Comparison of ENCODE assay signal across 23 mouse cellular contexts in genomic region chr9:77430413-77431087, GRCm38 (mm10).
DNase-seq lines count a peak whose midpoint lies in the region; ATAC-seq lines count a peak whose summit lies in the region.
"Had no signal": no experiment of that assay in that cellular context is flagged by ENCODE, and none has a peak within 500 bp of the region (broad histone marks: within the 10 kb centered on the region; RNA-seq: fewer than 3 reads in every experiment).

No protein-coding gene starts in this region.

- no peak for ATAC-seq in embryonic facial prominence, embryonic 14.5 days (ENCODE audit: low read depth)
- no peak for ATAC-seq in heart, embryonic 12.5 days (ENCODE audit: insufficient number of reproducible peaks, low FRiP score)
- ATAC-seq in inflammation-experienced regulatory T-cells, adult 6 months, result peak; percentile 43
- ATAC-seq: intestine, embryonic 15.5 days; Patski had no signal

- WGBS in embryonic facial prominence, embryonic 14.5 days, result 75% methylated on average over 9 of the region's 9 CpGs
- WGBS in embryonic facial prominence, embryonic 10.5 days, result 82% methylated on average over 9 of the region's 9 CpGs
- 66% methylated on average over 9 of the region's 9 CpGs for WGBS in heart, embryonic 12.5 days

- peaks cover 29% of the 10 kb centered on the region for H3K36me3 ChIP-seq in embryonic facial prominence, embryonic 14.5 days (ENCODE audit: control insufficient read depth, insufficient read depth, low read length)
- peaks cover 24% of the 10 kb centered on the region for H3K36me3 ChIP-seq in embryonic facial prominence, embryonic 10.5 days (replicated peaks)
- H3K36me3 ChIP-seq in heart, embryonic 12.5 days, result peaks cover 16% of the 10 kb centered on the region
- H3K36me3 ChIP-seq: G1E; intestine, embryonic 15.5 days; neural tube, embryonic 12.5 days had no signal

- peaks cover 37% of the 10 kb centered on the region for H3K4me1 ChIP-seq in embryonic facial prominence, embryonic 14.5 days (ENCODE audit: control insufficient read depth, insufficient read depth, low read length)
- H3K4me1 ChIP-seq in embryonic facial prominence, embryonic 10.5 days, result peaks cover 49% of the 10 kb centered on the region
- peaks cover 49% of the 10 kb centered on the region for H3K4me1 ChIP-seq in heart, embryonic 12.5 days (replicated peaks)

- intact Hi-C loops in heart, postnatal 36 days (cut with DNase I), result no loop called here
- intact Hi-C loops in left cerebral cortex, postnatal 4 days (cut with DNase I), result no loop called here

- no peak overlapping the region for H3K4me3 ChIP-seq in embryonic facial prominence, embryonic 14.5 days (ENCODE audit: low read depth, low read length)
- no peak overlapping the region for H3K4me3 ChIP-seq in embryonic facial prominence, embryonic 10.5 days
- H3K4me3 ChIP-seq in heart, embryonic 12.5 days, result no peak overlapping the region
- H3K4me3 ChIP-seq: intestine, embryonic 15.5 days; liver, embryonic 13.5 days; neural tube, embryonic 12.5 days; stomach, embryonic 15.5 days had no signal

- H3K4me2 ChIP-seq in embryonic facial prominence, embryonic 14.5 days (ENCODE audit: low read depth, low read length), result no peak overlapping the region
- H3K4me2 ChIP-seq in heart, embryonic 12.5 days, result no peak overlapping the region
- H3K4me2 ChIP-seq: intestine, embryonic 15.5 days; liver, embryonic 13.5 days; midbrain, embryonic 11.5 days; neural tube, embryonic 12.5 days; stomach, embryonic 15.5 days had no signal

- peaks cover 3% of the 10 kb centered on the region; the same call in 1 of the 2 replicates for H3K27me3 ChIP-seq in embryonic facial prominence, embryonic 14.5 days (replicated peaks; ENCODE audit: control insufficient read depth, insufficient read depth, low read length)
- no peaks in the 10 kb centered on the region for H3K27me3 ChIP-seq in embryonic facial prominence, embryonic 10.5 days (replicated peaks; ENCODE audit: low read depth, poor library complexity, severe bottlenecking)
- H3K27me3 ChIP-seq in heart, embryonic 12.5 days (replicated peaks), result no peaks in the 10 kb centered on the region
- H3K27me3 ChIP-seq: intestine, embryonic 15.5 days; liver, embryonic 13.5 days; neural tube, embryonic 12.5 days; Patski; stomach, embryonic 15.5 days had no signal

- DNase-seq in embryonic facial prominence, embryonic 14.5 days (ENCODE audit: low spot score), result no peak
- no peak for DNase-seq in embryonic facial prominence, embryonic 10.5 days (ENCODE audit: low spot score)
- no peak for DNase-seq in heart, postnatal 36 days
- peak; percentile 18 for DNase-seq in left cerebral cortex, postnatal 4 days
- no peak for DNase-seq in left cerebral cortex, adult 11 months (ENCODE audit: low spot score)
- DNase-seq in spleen, adult 12 weeks (ENCODE audit: low spot score), result no peak
- DNase-seq: cerebellum, adult 11 months; cerebellum, adult 9-11 months; kidney, adult 8-10 months; liver, embryonic 13.5 days; lung, adult 2 months; lung, postnatal 14 days; retina, postnatal 1 day; right cerebral cortex, postnatal 25 days; thymus, postnatal 25 days had no signal

- 0 out of 2 replicates have a peak overlapping the region, but pooled peaks have one; percentile 6 for H3K27ac ChIP-seq in embryonic facial prominence, embryonic 14.5 days (replicated peaks; ENCODE audit: low read depth, low read length)
- H3K27ac ChIP-seq in embryonic facial prominence, embryonic 10.5 days (replicated peaks), result no peak overlapping the region
- H3K27ac ChIP-seq in heart, embryonic 12.5 days (ENCODE audit: poor library complexity, severe bottlenecking), result peak overlapping the region; percentile 23; the same call in 1 of the 2 replicates
- H3K27ac ChIP-seq: intestine, embryonic 15.5 days; liver, embryonic 13.5 days; neural tube, embryonic 12.5 days; stomach, embryonic 15.5 days had no signal

- no peak overlapping the region for H3K9ac ChIP-seq in embryonic facial prominence, embryonic 14.5 days (ENCODE audit: low read depth, low read length)
- H3K9ac ChIP-seq in heart, embryonic 12.5 days, result no peak overlapping the region
- H3K9ac ChIP-seq: intestine, embryonic 15.5 days; liver, embryonic 13.5 days; neural tube, embryonic 12.5 days; stomach, embryonic 15.5 days had no signal

- H3K9me3 ChIP-seq in embryonic facial prominence, embryonic 14.5 days (ENCODE audit: control insufficient read depth, low read length), result no peaks in the 10 kb centered on the region
- no peaks in the 10 kb centered on the region for H3K9me3 ChIP-seq in embryonic facial prominence, embryonic 10.5 days
- no peaks in the 10 kb centered on the region for H3K9me3 ChIP-seq in heart, embryonic 12.5 days (replicated peaks)
- H3K9me3 ChIP-seq: intestine, embryonic 15.5 days; liver, embryonic 13.5 days; neural tube, embryonic 12.5 days; stomach, embryonic 15.5 days had no signal
